Mouse (Mus musculus) layer of hippocampus, adult 8-10 months (tissue): ENCODE measurements around the gene Traf1. TPM values are rescaled to one million over a fixed set of nuclear protein-coding genes. Genes with fewer than 3 reads are reported as not detected.

ENCODE experiments used
- DNase-seq, 2 experiments: peaks; one replicate each; pipeline ENCODE4 v3.0.0; 2022; ENCODE audit warnings: low spot score in 2 of 2
- total RNA-seq, 4 experiments: library from RNA; stranded (reverse); gene quantifications; 2 replicates each; pipeline ENCODE4 v1.2.4; 2022

Traf1 gene
- total RNA-seq, 4 experiments from 2014 or later = 3.5 to 6.1 (median 4.5) TPM

GRCm38 (mm10) chr2:34966243-34966934 is 4.8 kb upstream of the Traf1 start:
- DNase-seq = no peak

GRCm38 (mm10) chr2:34965806-34966205 is 4.2 kb upstream of the Traf1 start:
- DNase-seq = no peak

GRCm38 (mm10) chr2:34965293-34965692 is 3.7 kb upstream of the Traf1 start:
- no peak for DNase-seq

- DNase-seq = no peak
These were observed 3.1 kb upstream of the Traf1 start for GRCm38 (mm10) chr2:34964651-34965050.

DNA sequence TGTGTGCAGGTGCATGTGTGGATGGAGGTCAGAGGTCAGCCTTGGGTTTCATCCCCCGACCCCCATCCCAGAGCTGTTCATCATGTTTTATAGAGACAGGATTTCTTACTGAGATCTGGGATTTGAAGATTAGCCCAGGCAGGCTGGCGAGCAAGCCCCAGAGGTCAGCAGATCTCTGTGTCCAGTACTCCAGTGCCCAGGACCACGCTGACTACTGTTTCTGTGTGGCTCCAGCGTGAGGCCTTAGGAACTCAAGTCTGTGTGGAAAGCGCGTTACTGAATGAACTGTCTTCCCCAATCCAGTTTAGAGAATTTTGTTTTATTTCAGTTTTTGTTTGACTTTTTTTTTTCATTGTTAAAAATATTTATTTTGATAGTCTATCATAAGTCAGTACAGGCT is 2.7 kb upstream of the Traf1 start:
- DNase-seq = no peak

DNA sequence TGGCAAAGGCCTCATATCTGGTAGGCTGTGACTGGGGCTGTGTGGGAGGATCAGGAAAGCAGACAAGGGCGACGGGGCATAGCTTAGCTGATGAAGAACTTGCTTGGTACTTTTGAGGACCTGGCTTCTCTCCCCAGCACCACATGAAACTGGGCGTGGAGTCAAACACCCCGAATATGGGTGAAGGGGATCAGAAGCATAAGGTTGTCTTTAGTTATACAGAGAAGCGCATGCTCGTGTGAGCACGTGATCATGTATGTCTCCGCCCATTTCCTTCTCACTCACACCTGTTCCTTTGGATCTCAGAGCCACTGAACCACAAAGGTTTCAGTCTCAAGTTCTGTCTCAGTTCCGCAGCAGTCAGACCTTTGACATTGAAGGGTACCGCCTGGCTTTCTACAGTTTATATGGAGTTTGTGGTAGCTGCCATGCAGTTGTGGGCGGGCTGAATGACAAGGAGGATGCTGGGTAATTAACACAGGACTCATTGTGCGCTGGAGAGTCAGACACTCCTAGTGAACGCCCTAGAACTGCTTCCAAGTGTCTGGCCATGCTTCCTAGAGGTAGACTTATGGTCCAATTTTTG is 1.9 kb upstream of the Traf1 start:
- no peak for DNase-seq

DNA sequence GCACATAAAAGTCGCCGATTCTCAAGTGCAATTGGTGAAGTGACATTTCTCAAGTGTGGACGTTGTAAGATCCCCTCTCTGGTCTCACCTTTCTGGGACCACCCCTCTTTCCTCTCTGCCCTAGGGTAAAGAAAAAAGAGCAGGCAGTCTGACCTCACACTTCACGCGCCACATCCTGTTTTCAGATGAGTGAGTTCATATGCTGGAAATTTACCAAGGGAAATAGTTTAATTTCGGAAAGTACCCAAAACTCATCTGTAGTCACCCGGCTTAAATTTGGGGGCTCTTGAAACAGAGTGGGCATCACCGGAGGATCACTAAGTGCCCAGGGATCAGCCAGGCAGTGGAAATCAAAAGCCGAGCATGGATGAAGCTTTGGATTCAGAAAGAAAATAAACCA is 1.3 kb upstream of the Traf1 start:
- DNase-seq = no peak

- no peak for DNase-seq
These were observed 639 bp upstream of the Traf1 start for GRCm38 (mm10) chr2:34962211-34962610.

- no peak for DNase-seq
These were observed 606 bp downstream of the Traf1 start for GRCm38 (mm10) chr2:34960966-34961365.

GRCm38 (mm10) chr2:34960466-34960865 is 1.1 kb downstream of the Traf1 start:
- no peak for DNase-seq

GRCm38 (mm10) chr2:34958582-34958981 is 3.0 kb downstream of the Traf1 start:
- DNase-seq = no peak

DNA sequence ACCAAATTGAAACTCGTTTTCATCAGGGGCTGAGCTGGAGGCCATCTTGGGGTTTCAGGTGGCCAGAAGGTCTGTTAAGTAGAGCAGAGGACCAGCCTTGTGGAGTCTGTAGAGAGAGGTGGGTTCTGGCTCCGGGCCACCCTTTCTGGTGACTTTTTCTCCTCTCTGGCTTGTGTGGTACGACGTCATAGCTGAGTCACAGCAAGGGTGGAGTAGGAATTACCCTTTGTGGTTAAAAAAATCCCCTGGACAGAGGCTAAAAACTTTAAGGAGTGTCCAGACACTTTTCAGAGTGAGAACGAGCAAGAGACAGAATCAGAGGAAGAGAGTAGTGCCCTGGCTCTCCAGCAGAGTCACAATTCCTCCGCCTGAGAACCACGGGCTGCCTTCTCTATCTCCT is 3.5 kb downstream of the Traf1 start:
- no peak for DNase-seq

GRCm38 (mm10) chr2:34957405-34957804 is 4.2 kb downstream of the Traf1 start:
- DNase-seq = no peak

DNA sequence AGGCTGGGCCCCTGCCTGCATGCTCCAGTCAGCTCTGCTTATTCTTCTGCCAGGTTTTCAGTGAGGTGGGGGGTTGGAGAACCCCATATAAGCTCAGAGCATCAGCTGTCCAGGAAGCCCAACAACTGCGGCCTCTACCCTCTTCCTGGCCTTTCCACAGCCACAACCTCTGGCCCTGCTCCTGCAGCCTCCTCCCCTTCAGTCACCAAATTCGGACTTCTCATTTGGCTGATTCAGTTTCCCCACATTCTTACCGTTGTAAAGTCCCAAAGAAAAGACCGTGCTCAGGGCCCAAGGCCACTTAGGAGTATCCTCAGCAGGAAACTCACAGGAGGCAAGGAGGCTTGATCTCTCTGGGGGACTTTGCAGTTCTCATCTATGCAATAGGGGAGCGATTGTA is 4.6 kb downstream of the Traf1 start:
- no peak for DNase-seq

DNA sequence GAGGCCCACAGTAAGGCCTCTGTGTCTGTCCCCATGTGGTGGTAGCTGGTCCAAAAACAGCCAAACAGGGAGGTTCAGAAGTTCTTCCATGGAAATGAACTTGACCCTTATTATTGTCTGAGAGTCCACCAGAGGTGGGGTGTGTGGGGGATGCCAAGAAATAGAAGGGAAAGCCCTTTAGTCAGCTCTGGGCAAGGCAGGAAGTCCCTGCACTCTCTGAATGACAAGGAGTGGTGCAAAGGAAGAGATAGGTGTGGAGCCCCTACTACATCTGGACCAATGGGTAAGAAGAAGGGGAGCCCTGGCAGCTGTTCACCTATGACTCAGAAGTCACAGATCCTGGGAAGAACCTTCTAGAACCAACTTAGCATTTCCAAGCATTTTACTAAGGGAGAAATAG is 7.2 kb downstream of the Traf1 start:
- no peak for DNase-seq

DNA sequence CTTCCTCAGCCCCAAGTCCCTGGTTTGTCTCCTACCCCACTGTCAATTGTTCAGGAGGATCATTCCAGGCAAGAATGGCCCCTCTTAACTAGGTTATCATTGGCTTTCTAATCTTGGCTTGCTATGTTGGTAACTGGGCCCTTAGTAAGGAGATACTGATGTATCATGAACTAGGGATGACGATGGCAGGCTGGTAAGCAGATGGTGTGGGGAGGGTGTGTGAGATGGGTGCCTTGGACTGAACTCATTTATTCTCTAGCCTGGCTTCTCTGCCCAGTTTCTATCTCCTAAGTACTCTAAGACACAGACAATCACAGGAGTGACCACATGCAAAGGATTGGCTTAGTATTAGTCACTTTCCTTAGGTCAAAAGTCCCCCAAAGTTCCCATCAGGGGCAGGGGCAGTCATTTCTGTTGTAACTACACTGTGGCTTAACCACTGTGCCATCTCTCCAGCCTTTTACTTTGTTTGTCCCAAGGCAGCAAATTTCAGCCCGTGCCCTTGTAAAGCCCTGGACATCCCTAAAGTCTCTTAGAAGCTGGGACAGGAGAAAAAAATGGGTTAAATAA is 7.9 kb downstream of the Traf1 start:
- DNase-seq = no peak

DNA sequence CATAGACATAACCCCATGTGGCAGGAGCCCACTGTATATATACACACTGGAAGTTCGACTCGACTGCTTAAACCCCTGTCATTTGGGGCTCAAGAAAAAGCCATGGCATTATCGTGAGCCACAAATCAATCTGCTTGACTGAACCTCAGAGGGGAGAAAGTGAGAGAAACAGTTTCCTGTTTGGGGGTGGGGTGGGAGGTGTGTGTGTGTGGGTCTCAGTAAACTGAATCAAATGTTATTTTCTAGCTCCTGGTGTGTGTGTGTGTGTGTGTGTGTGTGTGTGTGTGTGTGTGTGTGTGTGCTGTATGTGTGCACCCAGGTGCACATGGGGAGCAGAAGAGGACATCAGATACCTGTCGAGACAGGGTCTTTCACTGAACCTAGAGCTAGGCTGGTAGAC is 8.6 kb downstream of the Traf1 start:
- no peak for DNase-seq

DNA sequence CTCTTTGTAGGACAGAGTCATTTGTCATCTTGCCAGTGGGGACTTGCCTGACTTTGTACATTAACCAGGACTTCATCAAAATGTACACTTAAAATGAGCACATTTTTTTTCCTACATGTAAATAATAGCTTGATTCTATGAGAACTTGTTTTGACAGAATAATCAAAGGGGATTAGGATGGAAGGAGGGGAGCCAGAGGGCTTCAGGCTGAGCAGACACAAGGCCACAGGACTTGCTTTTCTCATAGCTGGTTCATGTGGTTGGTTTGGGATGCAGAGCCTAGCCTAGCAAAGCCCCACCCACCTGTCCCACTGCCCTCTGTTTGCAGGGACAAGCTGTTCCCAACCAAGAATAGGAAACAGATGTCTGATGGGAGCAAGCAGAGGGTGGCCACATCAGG is 10.1 kb downstream of the Traf1 start:
- no peak for DNase-seq

DNA sequence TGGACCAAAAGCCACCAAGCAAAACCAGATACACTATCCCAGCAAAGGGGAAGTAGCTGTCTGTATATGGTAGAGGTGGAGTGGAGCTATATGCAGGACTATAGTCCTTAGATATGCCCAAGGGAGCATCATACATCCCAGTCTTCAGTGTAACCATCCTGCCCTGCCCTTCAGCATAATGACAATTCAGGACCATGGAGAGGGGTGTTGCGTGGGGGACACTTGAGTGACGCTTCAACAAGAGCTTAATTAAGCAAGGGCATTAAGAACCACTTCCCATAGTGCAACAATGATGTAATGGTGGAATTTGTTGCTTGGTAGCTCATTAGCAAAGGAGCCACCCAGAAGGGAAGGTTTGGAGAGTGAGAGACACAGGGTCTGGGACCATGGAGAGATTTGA is 12.9 kb downstream of the Traf1 start:
- no peak for DNase-seq

- no peak for DNase-seq
These were observed 15.5 kb downstream of the Traf1 start for GRCm38 (mm10) chr2:34946046-34946445.

GRCm38 (mm10) chr2:34945580-34945979 is 16.0 kb downstream of the Traf1 start:
- no peak for DNase-seq

- DNase-seq = no peak
These were observed 16.8 kb downstream of the Traf1 start for GRCm38 (mm10) chr2:34944761-34945160.

GRCm38 (mm10) chr2:34943556-34944120 is 17.9 kb downstream of the Traf1 start:
- no peak for DNase-seq
